Mouse (Mus musculus) left cerebral cortex, postnatal 25 days (tissue): Measurements from ENCODE around the gene C2cd3. TPM values are rescaled to one million over a fixed set of nuclear protein-coding genes. Genes with fewer than 3 reads are reported as not detected.
A peak's percentile ranks its signal among the peaks of the same experiment; 100 is the strongest.

Experiments
- DNase-seq, 2 experiments: peaks; one replicate each; pipeline ENCODE4 v3.0.0; 2022; ENCODE audit warnings: low spot score in 2 of 2, mixed read lengths in 1 of 2
- intact Hi-C: fragments of 180-260 bp; cut with DNase I; formaldehyde crosslinking; loops from one replicate; pipeline ENCODE4 v1.15.1; 2025
- total RNA-seq, 2 experiments: library from RNA; stranded (reverse); gene quantifications; 2 replicates each; pipeline ENCODE4 v1.2.3; 2021

Gene C2cd3
- total RNA-seq, 2 experiments from 2014 or later: 20.4 to 21.5 TPM

DNA sequence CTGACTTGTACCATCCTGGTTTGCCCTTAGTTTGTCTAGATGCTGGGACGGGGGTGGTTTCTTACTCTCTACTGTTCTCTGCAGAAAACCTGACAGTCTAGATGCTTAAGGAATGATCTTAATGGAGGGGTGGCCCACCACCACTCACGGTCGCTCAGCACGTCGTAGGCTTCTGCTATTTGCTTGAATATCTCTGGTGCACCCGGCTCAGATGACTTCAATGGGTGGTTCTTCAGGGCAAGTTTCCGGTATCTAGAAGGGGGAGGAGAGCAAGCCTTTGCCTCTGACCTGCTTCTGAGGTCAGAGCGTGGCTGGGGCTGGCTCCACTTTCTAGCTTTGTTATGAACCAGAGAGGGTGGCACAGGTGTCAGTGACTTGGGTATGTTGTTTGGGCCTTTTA lies 139.6 kb downstream of the C2cd3 start:
- DNase-seq: no peak
- intact Hi-C loops: loop anchor here (5.0 kb wide), 1 partner anchor 84 kb away; no protein-coding TSS in a partner anchor

DNA sequence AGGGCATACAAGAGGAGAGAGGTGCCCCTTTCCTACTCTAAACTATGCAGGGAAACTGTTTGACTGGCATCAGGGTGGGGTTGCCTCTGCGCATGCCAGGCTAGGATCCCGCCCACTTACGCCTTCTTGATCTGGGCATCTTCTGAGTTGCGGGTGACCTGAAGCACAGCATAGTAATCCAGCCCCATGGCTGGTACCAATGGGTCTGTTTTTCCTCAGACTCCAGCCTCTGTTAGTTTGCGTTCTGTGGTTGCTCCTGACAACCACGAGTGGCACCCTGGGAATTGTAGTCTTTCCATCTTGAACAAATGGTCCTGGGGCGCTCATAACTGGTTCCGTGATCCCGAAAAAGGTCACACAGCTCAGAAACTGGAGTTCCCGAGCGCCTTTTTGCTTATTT lies 142.5 kb downstream of the C2cd3 start, which contains the start of gene Dnajb13:
TSS of gene Dnajb13 (minus strand) at position 388 of the 400 bp plus-strand sequence.
- peak in 1 of 2 experiments; percentile 26 for DNase-seq

More for the DNA sequence above, 142.5 kb downstream of the C2cd3 start, which contains the start of gene Dnajb13:
- intact Hi-C loops: loop anchor here (5.0 kb wide), 1 partner anchor 87 kb away; no protein-coding TSS in a partner anchor

Other genes with a start within 250 kb of the C2cd3 start
- gene Lipt2, start 213.0 kb upstream of the C2cd3 start, total RNA-seq: 1 to 10 TPM; 4.9 to 5.4 TPM
- gene Kcne3, start 195.7 kb upstream of the C2cd3 start, total RNA-seq: not detected
- gene Pgm2l1, start 144.8 kb upstream of the C2cd3 start, total RNA-seq: 100 to 1,000 TPM; 303 to 336 TPM
- 1 to 10 TPM; 6.0 TPM for gene P4ha3, start 86.7 kb upstream of the C2cd3 start, total RNA-seq
- gene Ppme1, start 74 bp downstream of the C2cd3 start, total RNA-seq: 100 to 1,000 TPM; 202 to 218 TPM
- gene Ucp3, start 100.8 kb downstream of the C2cd3 start, total RNA-seq: 1 to 10 TPM; 2.4 to 2.5 TPM
- gene Ucp2, start 121.1 kb downstream of the C2cd3 start, total RNA-seq: 10 to 100 TPM; 77.1 to 78.9 TPM
- gene Dnajb13, start 142.7 kb downstream of the C2cd3 start, total RNA-seq: under 1 TPM; 0.25 to 0.60 TPM
- 10 to 100 TPM; 10.2 to 11.2 TPM for gene Coa4, start 164.8 kb downstream of the C2cd3 start, total RNA-seq
- 100 to 1,000 TPM; 394 to 433 TPM for gene Rab6a, start 235.2 kb downstream of the C2cd3 start, total RNA-seq
- 10 to 100 TPM; 64.9 to 66.2 TPM for gene Mrpl48, start 236.1 kb downstream of the C2cd3 start, total RNA-seq